ENCODE assay signal across 24 mouse cellular contexts in the genomic region with DNA sequence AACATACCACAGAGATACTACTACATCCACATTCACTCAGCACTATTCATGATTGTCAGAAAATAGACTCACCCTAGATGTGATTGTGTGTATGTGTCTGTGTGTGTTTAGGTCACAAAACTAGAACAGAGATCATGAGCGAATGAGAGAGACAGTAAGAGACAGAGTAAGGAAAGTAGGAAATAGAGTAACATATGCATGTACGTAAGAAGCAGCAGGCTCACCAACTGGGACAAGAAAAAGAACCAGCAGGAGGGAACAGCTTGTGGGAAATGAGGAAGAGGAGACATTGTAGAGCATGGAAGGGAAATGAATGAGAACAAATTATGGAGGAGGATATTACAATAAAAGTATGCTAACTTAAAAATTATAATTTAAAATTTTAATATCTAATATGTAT.
DNase-seq lines count a peak whose midpoint lies in the region; ATAC-seq and TF ChIP-seq lines count a peak whose summit lies in the region.
"Had no signal": no experiment of that assay in that cellular context is flagged by ENCODE, and none has a peak within 500 bp of the region (broad histone marks: within the 10 kb centered on the region; RNA-seq: fewer than 3 reads in every experiment).

No protein-coding gene starts in this region.

- TF ChIP-seq CTCF in cerebellum, adult 2 months (IDR thresholded peaks at IDR 0.05; ENCODE audit: borderline replicate concordance, insufficient read depth, low read depth, low read length): no peak

- peaks cover 24% of the 10 kb centered on the region; the same call in 1 of the 2 replicates for H3K4me1 ChIP-seq in cerebellum, adult 2 months (ENCODE audit: control insufficient read depth, insufficient read depth, low read length)
- H3K4me1 ChIP-seq in hindbrain, embryonic 11.5 days (replicated peaks; ENCODE audit: control insufficient read depth, insufficient read depth, low read length): no peaks in the 10 kb centered on the region
- H3K4me1 ChIP-seq: embryonic facial prominence, embryonic 15.5 days; forebrain, embryonic 10.5 days; heart, embryonic 10.5 days; hindbrain, embryonic 13.5 days; intestine, embryonic 15.5 days had no signal

- no peak overlapping the region for H3K9ac ChIP-seq in hindbrain, embryonic 11.5 days (ENCODE audit: low read depth, low read length)
- H3K9ac ChIP-seq: embryonic facial prominence, embryonic 15.5 days; forebrain, embryonic 15.5 days; hindbrain, embryonic 13.5 days; intestine, embryonic 15.5 days had no signal

- H3K27ac ChIP-seq in cerebellum, adult 2 months (ENCODE audit: insufficient read depth, low read length): no peak overlapping the region
- no peak overlapping the region for H3K27ac ChIP-seq in hindbrain, embryonic 11.5 days (ENCODE audit: low read depth, low read length)
- H3K27ac ChIP-seq: embryonic facial prominence, embryonic 15.5 days; forebrain, embryonic 10.5 days; forebrain, embryonic 15.5 days; heart, embryonic 10.5 days; hindbrain, embryonic 13.5 days; intestine, embryonic 15.5 days had no signal

- no peak overlapping the region for H3K4me3 ChIP-seq in cerebellum, adult 2 months (replicated peaks; ENCODE audit: insufficient read depth, low read depth, low read length)
- H3K4me3 ChIP-seq in hindbrain, embryonic 11.5 days (ENCODE audit: low read depth, low read length): no peak overlapping the region
- H3K4me3 ChIP-seq: embryonic facial prominence, embryonic 15.5 days; erythroblast, embryonic 14.5 days; forebrain, embryonic 10.5 days; forebrain, embryonic 15.5 days; heart, embryonic 10.5 days; hindbrain, embryonic 13.5 days; intestine, embryonic 15.5 days had no signal

- 7% methylated on average over 2 of the region's 2 CpGs for WGBS in cerebellum, adult 2 months
- 78% methylated on average over 2 of the region's 2 CpGs for WGBS in hindbrain, embryonic 11.5 days

- H3K27me3 ChIP-seq in cerebellum, adult 2 months (ENCODE audit: control insufficient read depth, insufficient read depth, low read length): no peaks in the 10 kb centered on the region
- H3K27me3 ChIP-seq in hindbrain, embryonic 11.5 days (ENCODE audit: control insufficient read depth, insufficient read depth, low read length): no peaks in the 10 kb centered on the region
- H3K27me3 ChIP-seq: CH12.LX; embryonic facial prominence, embryonic 15.5 days; forebrain, embryonic 15.5 days; hindbrain, embryonic 13.5 days; intestine, embryonic 15.5 days; Patski had no signal

- TF ChIP-seq POLR2A in cerebellum, adult 2 months (IDR thresholded peaks at IDR 0.05; ENCODE audit: borderline replicate concordance, insufficient read depth, low read length): no peak

- DNase-seq in layer of hippocampus, adult 18-20 months (ENCODE audit: low spot score in 2 of 2): peak; percentile 2 to 26
- no peak for DNase-seq in layer of hippocampus, adult 9-10 months (ENCODE audit: low spot score)
- DNase-seq in cerebellum, adult 2 months: peak; percentile 39 to 79
- peak; percentile 24 to 32 for DNase-seq in cerebellum, postnatal 10 days
- no peak for DNase-seq in right cerebral cortex, postnatal 14 days
- no peak for DNase-seq in lung, postnatal 36 days
- DNase-seq in hindbrain, embryonic 11.5 days (ENCODE audit: low spot score): no peak
- DNase-seq: adrenal gland, adult 2 months; adrenal gland, postnatal 25 days; gastrocnemius, postnatal 10 days; heart, adult 18-20 months; heart, postnatal 10 days; heart, postnatal 4 days; kidney, adult 18-20 months had no signal

- H3K9me3 ChIP-seq in hindbrain, embryonic 11.5 days (ENCODE audit: control insufficient read depth, low read length): no peaks in the 10 kb centered on the region
- H3K9me3 ChIP-seq: embryonic facial prominence, embryonic 15.5 days; forebrain, embryonic 10.5 days; forebrain, embryonic 15.5 days; heart, embryonic 10.5 days; hindbrain, embryonic 13.5 days; intestine, embryonic 15.5 days had no signal

- ATAC-seq in hindbrain, embryonic 11.5 days (ENCODE audit: low FRiP score): no peak
- ATAC-seq: activated CD4-positive, CD25-positive, alpha-beta regulatory T cell, adult 4 months; forebrain, embryonic 15.5 days; intestine, embryonic 15.5 days; Patski had no signal

- no peak overlapping the region for H3K4me2 ChIP-seq in hindbrain, embryonic 11.5 days (replicated peaks; ENCODE audit: low read depth, low read length)
- H3K4me2 ChIP-seq: embryonic facial prominence, embryonic 15.5 days; forebrain, embryonic 15.5 days; hindbrain, embryonic 13.5 days; intestine, embryonic 15.5 days had no signal

- no peaks in the 10 kb centered on the region for H3K36me3 ChIP-seq in hindbrain, embryonic 11.5 days (ENCODE audit: control insufficient read depth, insufficient read depth, low read length)
- H3K36me3 ChIP-seq: embryonic facial prominence, embryonic 15.5 days; forebrain, embryonic 10.5 days; forebrain, embryonic 15.5 days; heart, embryonic 10.5 days; hindbrain, embryonic 13.5 days; intestine, embryonic 15.5 days had no signal

Comparison
In these comparisons a context has a peak if more than half of its experiments do, and no peak if none do; other contexts are left out.
1. DNase-seq: peak in layer of hippocampus, adult 18-20 months (2 of 2), cerebellum, adult 2 months (2 of 2) and cerebellum, postnatal 10 days (2 of 2); none in layer of hippocampus, adult 9-10 months (single experiment), right cerebral cortex, postnatal 14 days (single experiment), lung, postnatal 36 days (single experiment) and hindbrain, embryonic 11.5 days (single experiment).